Mouse (Mus musculus) granulocyte monocyte progenitor cell, adult 5-6 weeks (primary cell): Measurements from ENCODE around the gene Ctrl. TPM values are rescaled to one million over a fixed set of nuclear protein-coding genes. Genes with fewer than 3 reads are reported as not detected.

Experiments used
- ATAC-seq: replicated peaks from 2 replicates; pipeline ENCODE4 v1.8.0; 2016; ENCODE audit warnings: mild to moderate bottlenecking, moderate TSS enrichment, inconsistent platforms; ENCODE audit not compliant: poor library complexity, severe bottlenecking
- total RNA-seq, 2 experiments: library from RNA; stranded (forward) in 1 of 2; stranded (reverse) in 1 of 2; fragments of 200-712, 200-1000 nt in 1 of 2; fragments of >200 nt in 1 of 2; fragmentation: Nextera tagmentation in 1 of 2; gene quantifications; 2 replicates each; pipeline ENCODE4 v1.2.3; 2014 to 2017

Gene Ctrl
- total RNA-seq (2014; fragmentation: Nextera tagmentation) (2.9 and 5.5 TPM in 2 replicates), total RNA-seq (2017) (2.7 TPM in 1 of 2 replicates, not detected in the other)

- ATAC-seq: no peak
Observed at GRCm38 (mm10) chr8:105933762-105934161, at the start of gene Ctrl. Gene Ctrl, minus strand, starts transcription at chr8:105933862.

GRCm38 (mm10) chr8:105983406-105983805, 49.7 kb upstream of the Ctrl start:
- ATAC-seq: peak; percentile 97

GRCm38 (mm10) chr8:105981146-105981545, 47.5 kb upstream of the Ctrl start:
- no peak for ATAC-seq

GRCm38 (mm10) chr8:105979325-105979724, 45.7 kb upstream of the Ctrl start, which contains the start of gene Dpep3:
Gene Dpep3, minus strand, starts transcription at chr8:105979429.
- no peak for ATAC-seq

GRCm38 (mm10) chr8:105975363-105975762, 41.7 kb upstream of the Ctrl start:
- peak; percentile 76 for ATAC-seq

- no peak for ATAC-seq
Observed at GRCm38 (mm10) chr8:105971019-105971720, 37.5 kb upstream of the Ctrl start.

GRCm38 (mm10) chr8:105969367-105969766, 35.7 kb upstream of the Ctrl start:
- no peak for ATAC-seq

- ATAC-seq: peak; percentile 11
Observed at GRCm38 (mm10) chr8:105966692-105967311, 33.1 kb upstream of the Ctrl start.

GRCm38 (mm10) chr8:105965905-105966341, 32.3 kb upstream of the Ctrl start, which contains the start of gene Slc12a4:
Gene Slc12a4, minus strand, starts transcription at chr8:105966097.
- peak; percentile 76 for ATAC-seq

- peak; percentile 75 for ATAC-seq
Observed at GRCm38 (mm10) chr8:105965266-105965904, 31.7 kb upstream of the Ctrl start.

- no peak for ATAC-seq
Observed at GRCm38 (mm10) chr8:105964506-105965265, 31.0 kb upstream of the Ctrl start.

- ATAC-seq: no peak
Observed at GRCm38 (mm10) chr8:105961536-105961935, 27.9 kb upstream of the Ctrl start.

- ATAC-seq: no peak
Observed at GRCm38 (mm10) chr8:105961101-105961500, 27.4 kb upstream of the Ctrl start.

GRCm38 (mm10) chr8:105959350-105959749, 25.7 kb upstream of the Ctrl start:
- no peak for ATAC-seq

GRCm38 (mm10) chr8:105957813-105958212, 24.2 kb upstream of the Ctrl start:
- no peak for ATAC-seq

GRCm38 (mm10) chr8:105956556-105956955, 22.9 kb upstream of the Ctrl start:
- no peak for ATAC-seq

GRCm38 (mm10) chr8:105951057-105951659, 17.5 kb upstream of the Ctrl start:
- ATAC-seq: no peak

- no peak for ATAC-seq
Observed at GRCm38 (mm10) chr8:105949350-105949749, 15.7 kb upstream of the Ctrl start.

- ATAC-seq: no peak
Observed at GRCm38 (mm10) chr8:105943321-105943739, 9.7 kb upstream of the Ctrl start, which contains the start of gene Lcat. Gene Lcat, minus strand, starts transcription at chr8:105943382.

- ATAC-seq: no peak
Observed at GRCm38 (mm10) chr8:105942542-105942941, 8.9 kb upstream of the Ctrl start.
